Mouse (Mus musculus): ENCODE measurements around the gene Adra1d. TPM values are rescaled to one million over a fixed set of nuclear protein-coding genes. Genes with fewer than 3 reads are reported as not detected.

The Adra1d gene
- polyA plus RNA-seq, 2 experiments from 2014 or later, result not detected

GRCm38 (mm10) chr2:131539780-131540179, 22.3 kb downstream of the Adra1d start:
- ATAC-seq, result no peak

DNA sequence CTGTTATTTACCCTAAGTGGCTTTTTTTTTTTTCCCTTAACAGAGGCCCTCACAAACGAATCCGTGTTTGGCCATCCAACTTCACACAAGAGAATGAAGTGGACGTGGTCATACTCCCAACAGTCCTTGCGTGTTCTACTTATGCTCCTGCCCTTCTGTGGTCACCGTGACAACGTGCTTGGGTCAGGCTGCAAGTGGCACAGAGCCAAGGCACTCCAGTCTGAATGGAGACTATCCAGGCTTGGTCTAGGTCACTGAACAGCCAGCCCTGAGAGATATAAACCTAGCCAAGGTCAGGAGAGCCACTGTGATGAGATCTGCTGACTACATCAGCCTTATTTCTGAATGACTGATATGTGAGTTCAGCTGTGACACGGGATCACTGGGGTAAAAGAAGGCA, 23.7 kb downstream of the Adra1d start:
- ATAC-seq, result no peak

GRCm38 (mm10) chr2:131535168-131535567, 26.9 kb downstream of the Adra1d start:
- no peak for ATAC-seq

DNA sequence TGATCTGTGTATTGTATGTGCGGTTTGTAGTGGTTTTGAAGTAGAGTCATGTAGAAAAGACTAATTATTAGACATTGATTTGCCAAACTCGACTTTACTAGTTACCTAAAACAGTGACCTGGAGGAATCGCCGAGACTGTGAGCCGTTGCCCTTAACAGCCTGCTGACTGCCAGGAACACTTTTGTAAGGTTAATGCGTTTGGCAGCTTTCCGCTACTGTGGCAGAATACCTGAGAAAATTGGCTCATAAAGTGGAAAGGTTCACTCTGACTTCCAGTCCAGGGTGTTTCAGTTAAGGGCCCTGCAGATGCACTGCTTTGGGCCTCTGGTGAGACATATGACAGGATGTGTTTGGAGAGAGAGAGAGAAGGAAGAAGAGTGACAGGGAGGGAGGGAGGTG, 30.8 kb downstream of the Adra1d start:
- no peak for ATAC-seq

DNA sequence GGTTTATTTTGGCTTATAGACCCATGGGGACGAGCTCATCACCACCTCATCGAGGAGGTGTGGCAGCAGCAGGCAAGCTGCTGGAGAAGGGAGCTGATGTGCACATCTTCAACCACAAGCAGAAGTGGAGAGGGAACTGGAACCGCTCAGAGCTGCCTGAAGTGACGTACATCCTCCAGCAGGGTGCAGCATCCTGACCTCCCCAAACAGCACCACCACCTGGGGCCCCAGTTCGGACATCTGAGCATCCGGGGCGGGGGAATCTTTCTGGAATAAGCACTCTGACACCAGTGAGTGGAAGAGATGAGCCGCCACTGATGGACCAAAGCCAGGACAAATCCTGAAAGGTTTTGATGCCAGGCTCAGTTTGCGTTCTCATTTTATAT, 31.5 kb downstream of the Adra1d start:
- ATAC-seq, result peak; percentile 79

- ATAC-seq, result peak; percentile 82
Observed at GRCm38 (mm10) chr2:131529898-131530622, 32.0 kb downstream of the Adra1d start.

- peak; percentile 51 for ATAC-seq
Observed at GRCm38 (mm10) chr2:131527061-131527460, 35.0 kb downstream of the Adra1d start.

DNA sequence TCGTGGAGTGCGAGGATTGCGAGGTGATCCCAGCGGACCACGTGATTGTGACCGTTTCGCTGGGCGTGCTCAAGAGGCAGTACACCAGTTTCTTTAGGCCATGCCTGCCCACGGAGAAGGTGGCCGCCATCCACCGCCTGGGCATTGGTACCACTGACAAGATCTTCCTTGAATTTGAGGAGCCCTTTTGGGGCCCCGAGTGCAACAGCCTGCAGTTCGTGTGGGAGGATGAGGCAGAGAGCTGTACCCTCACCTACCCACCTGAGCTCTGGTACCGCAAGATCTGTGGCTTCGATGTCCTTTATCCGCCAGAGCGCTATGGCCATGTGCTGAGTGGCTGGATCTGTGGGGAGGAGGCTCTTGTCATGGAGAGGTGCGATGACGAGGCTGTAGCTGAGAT, 41.3 kb downstream of the Adra1d start:
- no peak for ATAC-seq

- no peak for ATAC-seq
Observed at GRCm38 (mm10) chr2:131518790-131519189, 43.3 kb downstream of the Adra1d start.

DNA sequence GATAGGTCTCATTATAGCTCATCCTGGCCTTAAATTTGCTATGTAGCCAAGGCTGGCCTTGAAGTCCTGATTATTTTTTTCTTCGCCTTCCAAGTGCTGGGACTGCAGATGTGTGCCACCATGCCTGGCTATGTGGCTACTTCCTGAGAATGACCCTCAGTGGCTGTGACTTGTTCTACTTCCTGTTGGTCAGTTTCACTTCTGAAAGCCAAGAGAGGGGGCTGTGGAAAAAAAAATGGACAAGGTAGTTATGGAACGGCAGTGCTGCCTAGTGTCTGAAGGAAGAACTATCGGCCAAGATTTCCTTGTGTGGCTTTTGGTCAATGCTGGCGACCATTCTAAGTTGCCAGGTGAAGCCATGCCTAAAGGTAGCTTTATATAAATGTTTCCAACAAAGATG, 44.5 kb downstream of the Adra1d start:
- ATAC-seq, result no peak

GRCm38 (mm10) chr2:131514055-131514621, 47.9 kb downstream of the Adra1d start:
- no peak for ATAC-seq

GRCm38 (mm10) chr2:131513477-131513876, 48.6 kb downstream of the Adra1d start:
- ATAC-seq, result no peak

DNA sequence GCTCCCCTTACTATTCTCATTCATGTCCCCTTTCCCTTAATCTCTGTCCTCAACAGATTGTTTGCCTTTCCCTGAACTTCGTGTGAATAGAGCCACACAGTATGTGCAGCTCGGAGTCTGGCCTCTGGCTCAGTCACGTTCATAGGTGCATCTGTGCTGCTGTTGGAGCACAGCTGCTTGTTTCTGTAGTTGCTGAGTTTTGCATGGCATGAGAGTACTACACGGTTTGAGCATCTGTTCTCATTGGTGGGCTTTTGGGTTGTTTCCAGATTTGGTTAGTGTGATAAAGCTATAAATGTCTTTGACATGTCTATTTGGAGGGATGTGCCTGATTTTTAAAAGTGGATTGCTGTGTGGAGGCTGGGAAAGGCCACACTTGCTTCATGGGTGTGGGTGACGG, 51.6 kb downstream of the Adra1d start:
- ATAC-seq, result no peak

DNA sequence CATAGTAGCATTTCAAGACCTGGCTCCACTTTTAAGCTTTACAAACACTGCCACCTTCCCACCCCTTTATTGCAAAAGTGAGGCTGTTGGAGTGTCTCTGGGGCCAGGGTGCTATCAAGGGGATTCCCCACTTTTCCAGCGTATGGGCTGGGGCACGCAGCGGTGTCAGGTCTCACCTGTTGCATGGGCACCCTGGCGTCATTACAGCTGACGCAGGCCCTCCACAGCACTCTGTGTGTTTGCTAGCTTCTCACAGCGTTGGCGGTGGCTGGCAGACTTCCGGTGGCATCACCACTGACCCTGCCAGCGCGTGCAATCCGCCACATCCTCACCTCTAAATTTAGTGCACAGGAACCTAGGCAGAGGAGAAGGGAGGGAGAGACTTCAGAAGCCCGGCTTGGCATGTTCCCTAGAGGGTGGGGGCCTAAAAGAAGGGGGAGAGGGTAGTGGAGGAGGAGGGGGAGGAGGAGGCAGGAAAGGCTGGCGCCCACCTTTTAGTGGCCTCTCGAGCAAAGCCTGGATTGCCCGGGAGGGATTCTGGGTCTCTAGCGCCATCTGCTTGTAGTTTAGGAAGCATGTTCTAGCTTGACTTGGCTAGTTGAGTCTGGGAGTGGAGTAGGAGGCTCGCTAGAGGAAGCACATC, 52.3 kb downstream of the Adra1d start:
- ATAC-seq, result peak; percentile 88

- no peak for ATAC-seq
Observed at GRCm38 (mm10) chr2:131508501-131508900, 53.6 kb downstream of the Adra1d start.

GRCm38 (mm10) chr2:131506358-131506757, 55.7 kb downstream of the Adra1d start:
- no peak for ATAC-seq

DNA sequence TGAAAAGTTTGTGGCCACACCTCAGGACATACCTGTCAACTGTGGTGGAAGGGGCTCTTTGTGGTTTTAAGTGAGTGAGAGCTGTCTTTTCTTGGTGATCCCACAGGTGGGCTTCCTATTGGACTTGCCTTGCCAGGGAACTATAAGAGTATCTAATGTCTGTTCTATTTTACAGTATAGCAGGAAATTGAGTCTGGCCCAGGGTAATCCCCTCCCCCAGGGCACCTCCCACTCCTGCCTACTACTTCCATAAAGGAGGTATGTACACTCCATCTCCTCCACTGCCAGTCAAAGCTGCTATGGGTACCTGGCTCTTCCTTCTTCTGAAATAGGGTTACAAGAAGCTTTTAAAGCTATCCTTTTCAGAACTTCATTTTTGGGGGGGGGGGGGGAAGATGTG, 56.7 kb downstream of the Adra1d start:
- peak; percentile 36 for ATAC-seq

GRCm38 (mm10) chr2:131502561-131502960, 59.5 kb downstream of the Adra1d start:
- no peak for ATAC-seq

DNA sequence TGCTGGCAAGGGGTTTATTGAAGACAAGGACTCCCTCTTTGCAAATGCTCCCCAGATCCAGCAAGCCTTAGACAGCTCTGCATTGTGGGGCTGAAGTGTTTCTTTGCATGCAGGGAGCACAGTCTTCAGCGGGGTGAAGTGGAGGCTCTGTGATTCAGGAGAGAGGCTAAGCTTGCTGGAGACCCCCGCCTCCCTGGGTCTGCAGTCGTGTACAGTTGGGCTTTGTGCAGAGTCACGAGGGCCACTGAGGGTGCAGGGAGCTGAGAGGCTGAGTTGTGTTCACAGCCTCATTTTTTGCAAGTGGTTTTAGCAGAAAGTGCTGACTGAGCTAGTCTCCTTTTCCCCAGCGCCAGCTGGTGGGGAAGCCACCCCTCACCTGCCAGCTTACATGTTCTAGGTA, 60.2 kb downstream of the Adra1d start:
- ATAC-seq, result no peak

DNA sequence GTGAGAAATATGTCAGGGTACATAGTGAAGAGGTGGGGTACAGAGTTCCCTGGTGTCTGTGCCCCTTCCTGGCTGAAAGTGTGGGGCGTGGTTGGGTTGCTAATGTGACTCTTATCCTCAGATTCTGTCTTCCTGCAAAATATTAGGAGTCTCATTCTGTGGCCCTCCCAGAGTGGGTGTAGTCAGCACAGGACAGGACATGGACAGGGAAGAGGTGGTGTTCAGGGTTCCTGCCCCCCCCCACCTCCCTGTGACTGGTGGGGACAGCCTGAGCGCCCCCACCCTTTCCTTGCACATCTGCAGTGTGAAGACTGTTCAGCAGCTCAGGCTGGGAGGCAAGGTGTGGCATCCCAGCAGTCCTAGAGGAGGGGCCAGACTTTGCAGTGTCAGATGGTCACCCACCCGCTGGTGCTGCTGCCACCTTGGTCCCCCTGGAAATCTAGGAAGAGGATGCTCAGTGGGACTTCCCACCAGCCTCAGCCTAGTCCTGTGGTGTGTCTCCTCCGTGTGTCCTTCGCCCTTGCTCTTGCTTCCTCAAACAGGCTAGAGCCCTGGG, 62.7 kb downstream of the Adra1d start:
- ATAC-seq, result no peak

GRCm38 (mm10) chr2:131498219-131498618, 63.9 kb downstream of the Adra1d start:
- ATAC-seq, result no peak

DNA sequence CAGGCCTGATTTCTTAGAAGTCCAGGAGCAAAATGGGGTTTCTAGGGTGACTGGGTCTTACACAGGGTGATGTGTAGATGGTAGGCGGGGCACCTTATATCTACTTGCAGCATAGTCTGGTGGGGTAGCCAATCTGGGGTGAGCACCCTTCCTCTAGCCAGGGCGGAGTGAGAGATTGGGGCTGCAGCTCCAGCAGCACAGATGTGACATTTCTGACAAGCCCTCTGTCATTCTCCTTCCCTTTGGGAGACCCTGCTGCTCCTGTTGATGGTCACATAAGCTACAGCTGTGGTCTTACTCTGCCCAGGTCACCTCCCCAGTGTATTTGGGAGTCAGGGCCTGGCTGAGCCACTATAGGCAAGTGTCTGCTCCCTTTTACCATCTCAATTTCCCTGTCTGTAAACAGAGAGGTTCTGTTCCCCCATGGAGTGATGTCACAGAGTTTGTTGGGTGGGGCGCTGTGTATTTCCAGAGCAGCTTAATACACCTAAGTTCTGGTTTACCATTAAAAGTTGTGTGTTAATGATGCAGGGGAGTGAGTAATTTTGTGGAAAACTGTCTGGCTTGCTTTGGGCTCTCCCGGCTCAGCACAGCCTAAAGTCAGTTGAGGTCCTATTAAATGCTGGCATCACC, 64.7 kb downstream of the Adra1d start:
- ATAC-seq, result no peak

- no peak for ATAC-seq
Observed at GRCm38 (mm10) chr2:131496125-131496820, 65.8 kb downstream of the Adra1d start.

Measured in CD4-positive, CD25-positive, alpha-beta regulatory T cell, adult 4 months (primary cell).